Mouse (Mus musculus) T-helper 2 cell (primary cell): ENCODE measurements around the gene A830031A19Rik.

Source experiments
- in situ Hi-C: fragments of 300-600 bp; cut with MboI, MseI; formaldehyde crosslinking; loops from one replicate; pipeline ENCODE4 v1.15.1; 2025; ENCODE audit warnings: high pct_unique_total_duplicates

Gene A830031A19Rik

DNA sequence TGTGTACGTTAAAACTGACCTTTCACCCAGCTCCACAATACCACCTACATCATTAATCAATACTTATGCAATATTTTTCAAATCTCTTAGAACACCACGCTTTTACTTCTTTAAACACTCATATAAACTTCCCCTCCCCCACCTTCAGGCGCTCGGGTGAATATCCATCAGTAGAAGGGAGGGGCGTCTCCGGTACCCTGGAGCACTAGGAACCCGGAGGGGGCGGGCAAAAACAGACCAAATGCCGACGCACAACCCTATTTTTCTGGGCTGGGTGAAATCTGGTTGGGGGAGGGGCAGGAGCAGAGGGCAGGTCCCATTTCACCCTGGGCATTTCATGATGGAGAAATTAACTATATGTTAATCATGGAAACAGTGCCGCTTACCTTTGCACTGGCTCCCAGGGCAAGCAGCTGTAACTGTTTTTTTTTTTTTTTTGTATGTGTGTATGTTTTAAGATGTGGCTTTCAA, at the start of gene A830031A19Rik:
Gene A830031A19Rik (minus strand): TSS at position 421 of the 471 bp plus-strand sequence.
- in situ Hi-C loops, result no loop called here

- in situ Hi-C loops, result no loop called here
Observed at GRCm38 (mm10) chr11:24123991-24124390, 49.1 kb upstream of the A830031A19Rik start.

DNA sequence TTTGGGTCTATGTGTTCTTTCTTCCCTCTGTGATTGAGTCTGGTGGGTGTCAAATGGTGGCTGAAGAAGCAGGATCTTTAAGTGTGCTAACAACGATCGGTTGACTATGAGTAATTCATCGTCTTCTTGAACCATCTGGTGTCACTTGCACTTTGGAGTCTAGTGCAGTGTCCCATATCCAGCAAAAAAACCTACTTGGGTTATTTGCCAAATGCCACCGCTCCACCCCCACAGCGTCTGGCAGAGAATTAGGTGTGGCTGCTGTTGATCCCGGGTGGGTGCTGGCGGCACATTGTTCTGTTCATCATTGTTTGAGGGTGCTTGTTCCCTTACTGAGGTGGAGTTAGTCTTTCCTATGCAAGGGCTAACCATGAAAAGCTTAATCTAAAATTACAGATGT, 48.0 kb upstream of the A830031A19Rik start:
- in situ Hi-C loops, result no loop called here

DNA sequence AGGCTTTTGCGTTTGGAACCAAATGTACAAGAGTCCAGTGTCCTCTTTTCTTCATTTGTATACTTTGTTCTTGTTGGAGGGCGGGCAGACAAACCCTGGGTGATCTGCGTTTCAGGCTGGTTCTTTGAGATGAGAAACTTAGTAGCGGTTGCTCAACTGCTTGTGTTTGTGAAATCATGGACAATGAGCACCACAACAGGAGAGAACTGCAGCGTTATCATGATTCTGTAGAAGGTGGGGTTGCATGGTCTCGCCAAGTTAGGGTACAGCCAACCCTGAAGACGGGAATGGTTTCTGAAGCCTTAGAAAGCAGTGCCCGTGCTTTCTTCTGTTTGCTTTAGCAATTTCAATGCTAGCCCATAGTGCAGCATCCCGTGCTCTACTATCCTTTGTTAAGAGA, 46.3 kb upstream of the A830031A19Rik start:
- in situ Hi-C loops, result no loop called here

- in situ Hi-C loops, result no loop called here
Observed at GRCm38 (mm10) chr11:24116582-24117318, 41.9 kb upstream of the A830031A19Rik start.

- in situ Hi-C loops, result no loop called here
Observed at GRCm38 (mm10) chr11:24116041-24116440, 41.2 kb upstream of the A830031A19Rik start.

DNA sequence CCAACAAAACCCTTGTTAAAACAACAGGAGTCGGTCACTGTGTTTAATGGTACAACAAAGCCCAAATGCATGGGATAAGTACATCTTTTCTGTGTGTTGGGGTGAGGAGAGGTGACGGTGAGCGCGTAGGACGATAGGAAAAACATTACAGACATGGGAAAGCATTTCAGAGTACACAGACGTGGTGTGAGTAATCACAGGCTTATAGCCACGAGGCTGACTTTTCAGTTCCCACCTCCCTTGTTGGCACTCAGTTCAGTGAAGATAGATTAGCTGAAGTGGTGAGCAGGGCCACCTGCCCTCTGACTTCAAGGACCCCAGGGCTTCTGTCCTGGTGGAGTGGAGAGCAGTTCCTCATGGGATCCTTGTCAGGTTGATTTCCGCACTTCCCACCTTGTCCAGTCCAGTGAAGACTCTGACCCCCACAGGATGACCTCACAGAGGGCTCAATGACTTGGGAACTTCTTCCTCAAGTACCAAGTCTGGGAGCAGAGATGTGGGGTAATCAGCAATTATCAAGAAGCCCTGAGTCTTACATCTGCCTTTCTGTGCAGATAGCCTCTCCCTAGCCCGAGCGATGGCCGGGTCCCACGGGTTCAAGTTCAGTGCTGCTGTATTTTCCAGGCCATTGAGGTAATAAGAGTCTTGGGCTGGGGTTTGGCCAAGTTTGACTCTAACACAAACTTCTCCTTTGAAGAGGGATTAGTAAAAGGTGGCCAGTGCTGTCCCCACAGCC, 40.3 kb upstream of the A830031A19Rik start:
- in situ Hi-C loops, result no loop called here

DNA sequence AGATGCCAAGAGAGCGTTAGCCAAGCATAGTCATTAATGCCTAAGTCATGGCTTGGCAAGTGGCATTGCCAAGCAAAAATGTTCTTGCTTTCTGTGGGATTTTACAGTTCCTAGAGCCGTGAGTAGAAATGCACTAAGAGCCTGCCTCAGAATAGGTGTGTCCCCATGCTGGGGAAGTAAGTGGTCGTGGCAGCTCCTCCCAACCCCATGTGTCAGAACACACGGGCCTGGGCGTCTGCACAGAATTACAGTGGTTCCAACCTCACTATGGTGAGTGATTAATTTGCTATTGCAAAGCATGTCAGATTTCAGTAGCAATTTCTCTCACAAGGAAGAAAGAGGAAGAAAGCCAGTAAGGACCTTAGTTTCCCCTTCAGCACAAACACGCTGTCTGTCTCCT, 36.9 kb upstream of the A830031A19Rik start:
- in situ Hi-C loops, result no loop called here

GRCm38 (mm10) chr11:24110113-24110512, 35.3 kb upstream of the A830031A19Rik start:
- in situ Hi-C loops, result no loop called here

GRCm38 (mm10) chr11:24109388-24109787, 34.5 kb upstream of the A830031A19Rik start:
- in situ Hi-C loops, result no loop called here

DNA sequence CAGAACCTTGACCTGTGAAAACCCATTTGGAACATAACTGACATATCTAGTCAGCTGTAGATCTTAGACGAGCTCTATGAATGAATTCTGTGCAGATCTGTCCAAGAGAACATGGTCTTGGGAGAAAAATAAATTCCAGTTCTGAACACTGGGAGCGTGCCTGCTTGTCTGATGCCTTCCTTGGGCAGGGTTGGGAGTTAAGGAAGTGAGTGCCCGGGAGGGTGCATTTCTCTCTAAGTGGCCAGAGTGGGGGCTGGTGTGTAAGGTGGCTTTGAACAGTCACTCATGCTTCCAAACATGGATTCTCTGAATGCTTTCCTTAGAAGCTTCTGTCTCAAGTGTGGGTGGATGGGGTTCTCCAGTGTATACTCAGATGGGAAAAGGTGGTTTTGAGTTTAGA, 34.1 kb upstream of the A830031A19Rik start:
- in situ Hi-C loops, result no loop called here

GRCm38 (mm10) chr11:24107414-24107813, 32.6 kb upstream of the A830031A19Rik start:
- in situ Hi-C loops, result no loop called here

DNA sequence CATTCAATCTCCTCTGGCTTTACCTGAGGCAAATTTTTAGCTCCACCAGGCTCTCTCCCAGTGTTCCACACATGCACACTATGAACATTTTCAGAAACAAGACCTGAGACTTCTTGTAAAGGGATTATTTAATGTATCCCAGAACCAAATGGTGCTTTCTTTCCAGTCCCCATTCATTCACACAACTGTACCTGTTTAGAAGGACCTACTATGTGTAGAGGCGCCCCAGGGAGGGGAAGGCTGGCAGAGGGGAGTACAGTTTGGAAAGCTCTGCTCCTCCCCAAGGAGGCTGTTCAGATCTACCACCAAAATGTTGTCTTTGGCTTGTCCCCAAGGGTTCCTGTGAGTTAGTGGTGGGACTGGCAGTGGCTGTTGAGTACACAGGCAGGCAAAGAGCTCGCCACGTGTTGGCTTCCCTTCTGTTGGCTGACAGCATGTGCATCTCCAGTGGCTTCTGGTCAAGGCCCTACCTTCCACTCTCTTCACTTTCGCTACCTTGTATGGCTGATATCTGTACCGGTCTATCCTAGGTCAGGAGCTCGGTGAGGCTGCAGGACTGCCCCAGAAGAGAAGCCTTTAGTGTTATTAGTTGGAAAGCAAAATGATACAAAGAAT, 28.4 kb upstream of the A830031A19Rik start:
- in situ Hi-C loops, result no loop called here

- in situ Hi-C loops, result no loop called here
Observed at GRCm38 (mm10) chr11:24102372-24102771, 27.5 kb upstream of the A830031A19Rik start.

- in situ Hi-C loops, result no loop called here
Observed at GRCm38 (mm10) chr11:24101625-24102024, 26.8 kb upstream of the A830031A19Rik start.

- in situ Hi-C loops, result no loop called here
Observed at GRCm38 (mm10) chr11:24100449-24101070, 25.7 kb upstream of the A830031A19Rik start.

GRCm38 (mm10) chr11:24099886-24100293, 25.0 kb upstream of the A830031A19Rik start:
- in situ Hi-C loops, result no loop called here

GRCm38 (mm10) chr11:24099215-24099614, 24.4 kb upstream of the A830031A19Rik start:
- in situ Hi-C loops, result no loop called here

GRCm38 (mm10) chr11:24098662-24099061, 23.8 kb upstream of the A830031A19Rik start:
- in situ Hi-C loops, result no loop called here

GRCm38 (mm10) chr11:24098069-24098468, 23.2 kb upstream of the A830031A19Rik start:
- in situ Hi-C loops, result no loop called here

DNA sequence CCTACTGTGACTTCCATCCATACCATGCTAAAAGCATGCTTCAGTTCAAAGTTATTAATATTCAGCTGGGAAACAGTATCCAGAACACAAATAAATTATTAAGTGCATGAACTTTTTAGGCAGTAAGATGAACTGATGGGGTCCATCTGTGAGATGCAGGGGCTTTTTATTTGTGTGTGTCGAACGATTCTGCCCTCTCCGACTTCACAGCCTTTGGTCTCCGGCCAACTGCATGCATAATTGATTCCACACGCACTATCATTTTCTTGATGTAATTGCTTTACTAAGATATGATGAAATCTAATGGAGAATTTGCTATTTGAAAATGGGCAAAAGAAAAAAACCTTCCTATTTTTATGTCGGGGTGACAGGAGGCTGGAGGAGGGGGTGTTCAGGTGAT, 22.2 kb upstream of the A830031A19Rik start:
- in situ Hi-C loops, result no loop called here

DNA sequence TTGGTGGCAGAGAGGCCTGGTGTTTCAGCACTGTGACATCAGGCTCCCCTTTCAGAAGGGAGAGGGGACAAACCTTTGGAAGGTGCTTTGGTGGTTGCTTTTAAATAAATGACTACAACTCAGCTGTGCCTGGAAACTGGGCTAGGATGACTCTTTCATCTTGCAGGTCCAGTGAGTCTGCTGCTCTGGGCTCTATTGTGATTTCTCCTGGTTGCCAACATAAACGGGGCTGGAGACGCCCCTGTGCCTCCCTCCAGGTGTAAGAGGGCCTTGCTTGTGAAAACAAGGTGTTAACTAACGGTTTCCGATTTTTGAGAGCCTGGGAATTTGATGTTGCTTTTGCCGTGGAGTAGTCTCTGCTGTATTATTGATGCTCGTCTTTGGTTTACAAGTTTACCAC, 21.6 kb upstream of the A830031A19Rik start:
- in situ Hi-C loops, result no loop called here
